Mouse (Mus musculus): ENCODE results near the gene Spon1.

The Spon1 gene

GRCm38 (mm10) chr7:114087341-114087740 is 321.5 kb downstream of the Spon1 start:
- DNase-seq (ENCODE audit: low spot score in 2 of 2), result no peak

- no peak for DNase-seq (ENCODE audit: low spot score in 2 of 2)
Measured at GRCm38 (mm10) chr7:114087986-114088385, 322.2 kb downstream of the Spon1 start.

GRCm38 (mm10) chr7:114088918-114089317 is 323.1 kb downstream of the Spon1 start:
- DNase-seq (ENCODE audit: low spot score in 2 of 2), result no peak

- no peak for DNase-seq (ENCODE audit: low spot score in 2 of 2)
Measured at GRCm38 (mm10) chr7:114090231-114090630, 324.4 kb downstream of the Spon1 start.

DNA sequence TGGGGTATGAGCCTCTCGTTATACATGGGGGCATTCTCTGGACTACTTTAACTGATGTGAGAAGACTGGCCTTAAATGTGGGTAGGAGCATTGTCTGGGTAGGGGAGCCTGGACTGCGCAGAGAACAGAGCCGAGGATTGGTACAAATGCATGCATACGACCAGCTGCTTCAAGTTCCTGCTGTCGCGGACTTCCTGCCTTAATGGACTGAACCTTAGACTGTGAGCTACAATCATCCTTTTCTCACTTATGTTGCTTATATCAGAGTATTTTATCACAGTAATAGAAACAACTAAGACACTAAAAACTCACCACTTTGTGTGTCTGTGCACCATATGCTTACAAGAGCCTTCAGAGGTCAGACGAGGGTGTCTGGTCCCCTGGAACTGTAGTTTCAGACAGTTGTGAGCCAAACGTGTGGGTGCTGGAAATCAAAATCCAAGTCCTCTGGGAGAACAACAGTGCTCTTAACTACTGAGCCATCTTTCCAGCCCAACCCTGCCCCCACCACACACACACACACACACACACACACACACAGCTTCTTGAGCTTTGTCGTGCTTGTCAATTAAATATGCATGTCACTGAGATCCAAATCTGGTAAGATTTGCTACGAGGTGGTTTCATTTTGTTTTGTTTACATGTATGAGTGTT is 325.2 kb downstream of the Spon1 start:
- DNase-seq (ENCODE audit: low spot score in 2 of 2), result no peak

Data from spleen, postnatal 14 days (tissue).